10 mouse cellular contexts compared by ENCODE assay signal in genomic region chr3:65517747-65518527, GRCm38 (mm10). TPM values are rescaled to one million over a fixed set of nuclear protein-coding genes. Genes with fewer than 3 reads are reported as not detected.
DNase-seq lines count a peak whose midpoint lies in the region; ATAC-seq and TF ChIP-seq lines count a peak whose summit lies in the region.
"Had no signal": no experiment of that assay in that cellular context is flagged by ENCODE, and none has a peak within 500 bp of the region (broad histone marks: within the 10 kb centered on the region; RNA-seq: fewer than 3 reads in every experiment).

No protein-coding gene starts in this region.

- H3K9me3 ChIP-seq in intestine, postnatal 0 days (ENCODE audit: control insufficient read depth) = no peaks in the 10 kb centered on the region
- H3K9me3 ChIP-seq in liver, embryonic 11.5 days (ENCODE audit: control insufficient read depth, low read length) = no peaks in the 10 kb centered on the region

- no peak for DNase-seq in frontal cortex, postnatal 25 days (ENCODE audit: low spot score in 2 of 2)
- peak; percentile 14 for DNase-seq in lung, postnatal 36 days
- DNase-seq in lung, postnatal 10 days = no peak
- peak; percentile 68 for DNase-seq in splenic B cell, adult 2 months (ENCODE audit: low read depth, low spot score)
- DNase-seq in retina, postnatal 1 day = no peak
- no peak for DNase-seq in liver, embryonic 11.5 days (ENCODE audit: low spot score)
- DNase-seq: cerebellum, adult 11-12 months had no signal

- WGBS in intestine, postnatal 0 days = 33% methylated on average over 13 of the region's 13 CpGs
- WGBS in liver, embryonic 11.5 days = 61% methylated on average over 13 of the region's 13 CpGs

- no peaks in the 10 kb centered on the region for H3K4me1 ChIP-seq in intestine, postnatal 0 days (replicated peaks; ENCODE audit: control insufficient read depth, insufficient read depth, low read length)
- H3K4me1 ChIP-seq in liver, embryonic 11.5 days (replicated peaks; ENCODE audit: control insufficient read depth, insufficient read depth, low read length) = peaks cover 7% of the 10 kb centered on the region; the same call in 1 of the 2 replicates

- H3K4me3 ChIP-seq in intestine, postnatal 0 days (ENCODE audit: low read depth, low read length) = 0 out of 2 replicates have a peak overlapping the region, but pooled peaks have one; percentile 1
- H3K4me3 ChIP-seq in liver, embryonic 11.5 days (ENCODE audit: low read depth, low read length) = no peak overlapping the region

- H3K36me3 ChIP-seq in intestine, postnatal 0 days (ENCODE audit: control insufficient read depth, insufficient read depth) = no peaks in the 10 kb centered on the region
- no peaks in the 10 kb centered on the region for H3K36me3 ChIP-seq in splenic B cell, adult 2 months (ENCODE audit: control insufficient read depth, insufficient read depth, low read length, poor library complexity, severe bottlenecking)
- no peaks in the 10 kb centered on the region for H3K36me3 ChIP-seq in liver, embryonic 11.5 days (ENCODE audit: control insufficient read depth, insufficient read depth, low read length)

- H3K27ac ChIP-seq in intestine, postnatal 0 days (ENCODE audit: low read depth, low read length) = peak overlapping the region; percentile 66
- no peak overlapping the region for H3K27ac ChIP-seq in liver, embryonic 11.5 days (ENCODE audit: low read depth, low read length)

- H3K4me2 ChIP-seq in intestine, postnatal 0 days (replicated peaks; ENCODE audit: low read depth) = peak overlapping the region; percentile 58
- H3K4me2 ChIP-seq in liver, embryonic 11.5 days = no peak overlapping the region

- TF ChIP-seq CTCF in intestine, postnatal 0 days (IDR thresholded peaks at IDR 0.05; ENCODE audit: low read depth) = no peak

- H3K27me3 ChIP-seq in intestine, postnatal 0 days (replicated peaks; ENCODE audit: control insufficient read depth, insufficient read depth, low read length) = no peaks in the 10 kb centered on the region
- no peaks in the 10 kb centered on the region for H3K27me3 ChIP-seq in splenic B cell, adult 2 months (ENCODE audit: control insufficient read depth, insufficient read depth, low read length, poor library complexity, severe bottlenecking)
- no peaks in the 10 kb centered on the region for H3K27me3 ChIP-seq in liver, embryonic 11.5 days (replicated peaks; ENCODE audit: control insufficient read depth, insufficient read depth, low read length)

- H3K9ac ChIP-seq in intestine, postnatal 0 days (ENCODE audit: low read depth, low read length) = no peak overlapping the region
- H3K9ac ChIP-seq in liver, embryonic 11.5 days (ENCODE audit: low read depth, low read length) = no peak overlapping the region
- H3K9ac ChIP-seq: lung, embryonic 14.5 days had no signal

- peak; percentile 41; the same call in 1 of the 2 replicates for ATAC-seq in frontal cortex, adult (ENCODE audit: low TSS enrichment)
- peak; percentile 89 for ATAC-seq in intestine, postnatal 0 days
- ATAC-seq in liver, embryonic 11.5 days (replicated peaks; ENCODE audit: low FRiP score) = no peak

RNA-seq across cellular contexts. Expression of gene Tiparp, which starts 10.3 kb away (rescaled TPM):
- polyA plus RNA-seq in intestine, postnatal 0 days (2015; fragmentation: Nextera tagmentation; extraction: Ambion mirVana) = 26.0 and 26.6 TPM in 2 replicates
- 18.0 and 20.9 TPM in 2 replicates for polyA plus RNA-seq in liver, embryonic 11.5 days (2014; fragmentation: Nextera tagmentation; extraction: Ambion mirVana)

Comparison
In these comparisons a context has a peak if more than half of its experiments do, and no peak if none do; other contexts are left out.
1. DNase-seq: peak in lung, postnatal 36 days (single experiment) and splenic B cell, adult 2 months (single experiment); none in frontal cortex, postnatal 25 days (0 of 2), lung, postnatal 10 days (single experiment), retina, postnatal 1 day (single experiment) and liver, embryonic 11.5 days (single experiment).